Mouse (Mus musculus): Measurements from ENCODE around the gene Dhx9.

GRCm38 (mm10) chr1:153453146-153453642 lies 34.3 kb downstream of the Dhx9 start:
- TF ChIP-seq CTCF (IDR thresholded peaks at IDR 0.05; ENCODE audit: borderline replicate concordance, insufficient read depth, low read depth, low read length) (no peak), POLR2A (IDR thresholded peaks at IDR 0.05; ENCODE audit: borderline replicate concordance, insufficient read depth, low read length) (no peak)
